Mouse (Mus musculus) lung, embryonic 14.5 days (tissue): ENCODE data around the gene Vmn2r27. TPM values are rescaled to one million over a fixed set of nuclear protein-coding genes. Genes with fewer than 3 reads are reported as not detected.

ENCODE experiments used
- ATAC-seq: fragments of 200-750 bp; cut with Nextera tagmentation; 2 replicates; pipeline ENCODE4 v1.8.0; 2017; ENCODE audit warnings: mild to moderate bottlenecking, moderate TSS enrichment, moderate library complexity; ENCODE audit not compliant: insufficient read depth
- DNase-seq: peaks from one replicate; pipeline ENCODE4 v3.0.0-alpha.2; 2015
- H3K27ac ChIP-seq: fragments of 300-500 bp; sonication (generic); 2 replicates; pipeline ENCODE4 v1.5.1; 2014; ENCODE audit warnings: low read depth, mild to moderate bottlenecking, moderate library complexity
- H3K27me3 ChIP-seq: fragments of 300-500 bp; sonication (generic); 2 replicates; pipeline ENCODE4 v1.6.1; 2014; ENCODE audit warnings: low read length, control low read depth; ENCODE audit not compliant: insufficient read depth
- H3K36me3 ChIP-seq: fragments of 300-500 bp; sonication (generic); 2 replicates; pipeline ENCODE4 v1.6.1; 2014; ENCODE audit warnings: control low read depth; ENCODE audit not compliant: insufficient read depth
- H3K4me1 ChIP-seq: fragments of 300-500 bp; sonication (generic); 2 replicates; pipeline ENCODE4 v1.6.1; 2014; ENCODE audit warnings: antibody characterized with exemption, control low read depth; ENCODE audit not compliant: insufficient read depth
- H3K4me2 ChIP-seq: fragments of 300-500 bp; sonication (generic); 2 replicates; pipeline ENCODE4 v1.6.1; 2014; ENCODE audit warnings: mild to moderate bottlenecking
- H3K4me3 ChIP-seq: fragments of 300-500 bp; sonication (generic); 2 replicates; pipeline ENCODE4 v1.5.1; 2014; ENCODE audit warnings: low read depth, low read length
- H3K9ac ChIP-seq: fragments of 300-500 bp; sonication (generic); 2 replicates; pipeline ENCODE4 v1.6.1; 2014
- H3K9me3 ChIP-seq: fragments of 300-500 bp; sonication (generic); 2 replicates; pipeline ENCODE4 v1.6.1; 2016; ENCODE audit warnings: low read depth, low read length, control low read depth
- CTCF ChIP-seq: IDR thresholded peaks from 2 replicates; pipeline ENCODE4 v1.5.1; 2016; ENCODE audit warnings: antibody characterized with exemption, low read depth
- WGBS: fragments of 180-500 bp; shearing (Covaris S2); extraction: QIAGEN DNeasy Blood & Tissue Kit; methylation state at CpG from one replicate; pipeline ENCODE4 v1.1.7; 2014; 5-methylcytosine and 5-hydroxymethylcytosine counted together
- polyA plus RNA-seq: library from polyadenylated mRNA; unstranded; fragments of >200 nt; fragmentation: Nextera tagmentation; extraction: Ambion mirVana; gene quantifications from 2 replicates; pipeline ENCODE4 v1.2.1, GENCODE M21; 2014

The Vmn2r27 gene
- not detected in 2 replicates for polyA plus RNA-seq

- no peaks in the 10 kb centered on the region for H3K9me3 ChIP-seq
- no peak within 1 kb of the TSS for H3K4me3 ChIP-seq
- no peak for ATAC-seq
- TF ChIP-seq CTCF = no peak
- no peak within 1 kb of the TSS for H3K4me2 ChIP-seq
- H3K27me3 ChIP-seq = no peaks in the 10 kb centered on the region
- H3K4me1 ChIP-seq = no peaks in the 10 kb centered on the region
- H3K9ac ChIP-seq = no peak within 1 kb of the TSS
- 59% methylated on average over 1 of the region's 1 CpGs for WGBS
- no peak for DNase-seq
- no peak within 1 kb of the TSS for H3K27ac ChIP-seq
- no peaks in the 10 kb centered on the region for H3K36me3 ChIP-seq
Measured at GRCm38 (mm10) chr6:124231756-124232155, at the start of gene Vmn2r27. Gene Vmn2r27, minus strand, starts transcription at chr6:124231856.

DNA sequence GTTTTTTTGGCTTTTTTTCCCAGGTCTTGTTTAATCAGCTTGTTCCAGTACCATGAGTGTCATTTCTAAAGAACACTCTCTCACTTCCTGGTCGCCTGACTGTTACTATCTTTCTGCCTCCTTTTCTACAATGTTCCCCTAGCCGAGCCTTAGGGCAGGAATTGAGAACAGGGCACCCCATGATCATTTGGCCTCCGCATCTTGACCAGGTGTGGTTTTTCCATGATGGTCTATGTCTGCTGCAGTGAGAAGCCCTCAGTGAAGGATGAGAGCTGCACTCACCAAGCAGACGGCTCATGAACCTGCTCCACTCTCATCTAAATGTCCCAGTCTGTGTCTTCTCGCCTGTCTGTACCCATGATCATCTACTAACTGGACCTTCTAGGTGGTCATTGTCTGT, 46.6 kb upstream of the Vmn2r27 start:
- H3K4me1 ChIP-seq = no peaks in the 10 kb centered on the region

DNA sequence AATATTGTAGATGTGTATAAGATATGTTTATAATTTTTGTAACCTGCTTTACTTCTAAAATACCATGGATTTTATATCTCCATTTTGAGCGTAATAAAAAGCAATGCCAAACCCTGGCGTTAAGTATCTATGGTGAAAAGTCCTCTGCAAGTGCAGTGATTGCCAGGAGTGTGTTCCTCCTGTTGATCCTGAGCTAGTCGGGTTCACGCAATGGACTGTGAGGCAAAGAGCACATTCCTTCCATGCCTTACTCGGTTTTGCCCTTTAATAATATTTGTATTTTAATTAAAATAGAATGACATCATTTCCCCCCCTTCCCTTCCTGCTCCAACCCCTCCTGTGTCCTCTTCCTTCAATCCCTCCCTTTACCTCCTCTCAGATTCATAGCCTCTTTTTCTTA, 46.0 kb upstream of the Vmn2r27 start:
- Histone ChIP-seq H3K4me2 (no peak overlapping the region), H3K9me3 (no peaks in the 10 kb centered on the region), H3K36me3 (no peaks in the 10 kb centered on the region), H3K4me1 (no peaks in the 10 kb centered on the region), H3K9ac (no peak overlapping the region), H3K4me3 (no peak overlapping the region), H3K27me3 (no peaks in the 10 kb centered on the region), H3K27ac (no peak overlapping the region)
- no peak for DNase-seq
- ATAC-seq = no peak
- 68% methylated on average over 5 of the region's 5 CpGs for WGBS
- TF ChIP-seq CTCF = no peak

More for the DNA sequence above, 46.6 kb upstream of the Vmn2r27 start:
- no peak for DNase-seq
- TF ChIP-seq CTCF = no peak
- Histone ChIP-seq H3K9me3 (no peaks in the 10 kb centered on the region), H3K4me3 (no peak overlapping the region), H3K27ac (no peak overlapping the region), H3K27me3 (no peaks in the 10 kb centered on the region), H3K36me3 (no peaks in the 10 kb centered on the region), H3K9ac (no peak overlapping the region), H3K4me2 (no peak overlapping the region)
- WGBS = 75% methylated on average over 5 of the region's 5 CpGs
- ATAC-seq = no peak

DNA sequence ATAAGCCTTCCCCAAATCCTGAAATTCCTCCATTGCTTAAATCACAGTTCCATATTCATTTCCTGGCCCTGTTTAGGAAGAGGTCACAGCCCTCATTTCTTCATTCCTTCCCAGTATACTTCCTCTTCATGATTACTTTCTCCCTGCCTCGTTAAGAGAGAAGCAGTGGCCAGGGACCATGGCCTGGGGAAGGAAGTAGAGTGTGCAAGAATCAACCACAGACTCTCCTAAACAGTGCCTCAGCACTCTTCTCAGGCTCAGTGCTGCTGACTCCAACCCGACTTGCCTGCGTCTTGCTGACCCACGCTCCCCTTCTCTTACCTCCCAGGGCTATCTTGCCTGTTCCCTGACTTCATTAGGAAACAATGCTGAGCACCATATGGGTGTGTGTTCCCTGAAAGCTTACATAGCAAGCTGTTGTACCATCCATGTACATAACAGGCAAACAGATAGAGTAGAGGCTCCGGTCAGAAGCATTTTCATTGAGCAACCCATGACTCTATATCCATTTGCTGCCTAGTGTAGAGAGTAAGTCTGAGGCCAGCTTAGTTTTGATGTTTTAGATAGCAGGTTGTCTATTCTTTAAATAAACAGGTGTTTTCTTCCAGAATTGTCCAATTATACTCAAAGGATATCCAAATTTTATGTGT, 41.7 kb upstream of the Vmn2r27 start:
- no peak overlapping the region for H3K27ac ChIP-seq
- no peak for TF ChIP-seq CTCF
- H3K9me3 ChIP-seq = no peaks in the 10 kb centered on the region
- WGBS = 63% methylated on average over 5 of the region's 5 CpGs
- no peak overlapping the region for H3K4me3 ChIP-seq
- H3K36me3 ChIP-seq = no peaks in the 10 kb centered on the region
- H3K9ac ChIP-seq = no peak overlapping the region
- no peak overlapping the region for H3K4me2 ChIP-seq
- no peaks in the 10 kb centered on the region for H3K27me3 ChIP-seq
- no peaks in the 10 kb centered on the region for H3K4me1 ChIP-seq
- ATAC-seq (no peak), DNase-seq (peak; percentile 7)

GRCm38 (mm10) chr6:124262696-124263095, 31.0 kb upstream of the Vmn2r27 start:
- Histone ChIP-seq H3K4me3 (no peak overlapping the region), H3K36me3 (no peaks in the 10 kb centered on the region), H3K9ac (no peak overlapping the region), H3K27me3 (no peaks in the 10 kb centered on the region), H3K4me2 (no peak overlapping the region), H3K9me3 (no peaks in the 10 kb centered on the region), H3K4me1 (no peaks in the 10 kb centered on the region), H3K27ac (no peak overlapping the region)
- peak; percentile 78 for TF ChIP-seq CTCF
- ATAC-seq = no peak
- 0% methylated on average over 3 of the region's 3 CpGs for WGBS
- peak; percentile 81 for DNase-seq

DNA sequence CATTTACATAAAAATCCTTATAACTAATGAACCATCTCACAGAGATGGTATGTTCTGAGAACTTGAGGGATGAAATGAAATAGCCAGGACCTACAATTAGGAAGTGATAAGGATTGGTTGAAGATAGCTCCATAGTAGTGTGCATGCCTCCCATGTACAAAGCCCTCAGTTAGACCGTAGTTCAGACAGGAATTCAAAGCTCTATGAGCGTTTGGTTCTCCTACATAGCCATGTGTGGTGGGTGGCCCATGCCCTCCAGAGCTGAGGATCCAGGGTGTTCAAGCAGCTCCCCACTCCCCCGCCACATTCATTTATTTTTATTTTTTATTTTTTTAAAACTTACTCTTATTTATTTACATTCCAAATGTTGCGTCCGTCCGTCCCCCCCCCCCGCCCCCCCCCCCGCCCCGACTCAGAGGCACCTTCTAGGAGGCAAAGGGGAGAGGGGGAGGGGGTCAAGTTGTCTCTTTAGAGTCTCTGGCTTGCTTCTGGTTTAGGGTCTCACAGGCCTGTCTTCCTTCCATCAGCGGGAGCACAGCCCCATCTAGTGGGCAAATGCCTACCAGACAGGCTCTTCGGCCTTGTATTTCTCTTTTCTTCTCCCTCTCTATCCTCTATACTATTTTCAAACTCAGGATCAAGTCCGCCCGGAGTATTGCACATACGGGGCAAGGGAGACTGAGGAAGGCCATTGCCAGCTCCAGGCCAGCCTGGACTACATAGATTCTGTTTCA, 28.7 kb upstream of the Vmn2r27 start:
- Histone ChIP-seq H3K27me3 (no peaks in the 10 kb centered on the region), H3K4me3 (no peak overlapping the region), H3K4me2 (no peak overlapping the region), H3K9ac (no peak overlapping the region), H3K36me3 (no peaks in the 10 kb centered on the region), H3K27ac (no peak overlapping the region), H3K9me3 (no peaks in the 10 kb centered on the region), H3K4me1 (no peaks in the 10 kb centered on the region)
- TF ChIP-seq CTCF = peak; percentile 82
- DNase-seq (peak; percentile 90), ATAC-seq (peak; percentile 86)
- WGBS = 25% methylated on average over 10 of the region's 14 CpGs

DNA sequence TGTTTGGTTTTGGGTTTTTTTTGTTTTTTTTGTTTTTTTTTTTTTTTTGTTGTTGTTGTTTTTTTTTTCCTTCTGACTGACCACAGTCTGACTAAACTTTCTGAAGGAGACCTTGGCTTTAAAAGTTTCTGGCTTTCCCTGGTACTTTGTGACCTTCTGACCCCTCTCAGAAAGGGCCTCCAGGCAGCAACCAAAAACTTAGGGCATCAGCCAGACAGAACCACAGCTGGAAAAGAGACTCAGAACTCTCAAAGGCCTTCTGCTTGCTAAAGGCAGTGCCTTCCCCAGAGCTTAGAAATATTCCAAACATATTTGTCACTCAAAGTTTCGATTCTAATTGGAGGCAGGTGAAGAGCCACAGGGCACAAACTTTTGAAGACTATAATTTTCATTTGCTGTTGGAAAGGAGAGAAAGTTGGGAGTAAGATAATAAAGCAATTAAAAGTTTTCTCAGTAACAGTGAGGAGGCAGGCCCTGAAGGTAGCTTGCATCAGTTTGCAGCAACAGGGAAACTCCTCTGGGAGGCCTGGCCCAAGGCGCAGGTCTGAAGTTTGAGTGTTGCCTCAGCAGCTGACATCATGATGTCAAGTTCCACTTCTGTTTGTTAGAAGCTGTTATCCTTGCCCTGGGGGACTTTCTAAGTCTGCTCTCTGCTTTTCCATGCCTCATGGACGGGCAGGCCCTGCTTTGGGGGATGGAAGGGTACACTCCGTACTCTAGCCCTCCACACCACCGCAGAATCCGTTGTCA, 24.2 kb upstream of the Vmn2r27 start:
- no peaks in the 10 kb centered on the region for H3K4me1 ChIP-seq
- no peaks in the 10 kb centered on the region for H3K27me3 ChIP-seq
- no peak overlapping the region for H3K4me2 ChIP-seq
- no peak for TF ChIP-seq CTCF
- H3K9ac ChIP-seq = no peak overlapping the region
- no peaks in the 10 kb centered on the region for H3K9me3 ChIP-seq
- DNase-seq (no peak), ATAC-seq (no peak)
- H3K27ac ChIP-seq = no peak overlapping the region
- no peaks in the 10 kb centered on the region for H3K36me3 ChIP-seq
- WGBS = 65% methylated on average over 6 of the region's 6 CpGs
- H3K4me3 ChIP-seq = no peak overlapping the region
